Mouse (Mus musculus): ENCODE measurements at regions not wholly inside any gene's neighbourhood (a gene's known extent, or its start where the extent isn't known, plus 50 kb on each side); places are given as distances from the start of the nearest gene placed in this dataset.
A peak's percentile ranks its signal among the peaks of the same experiment; 100 is the strongest.

DNA sequence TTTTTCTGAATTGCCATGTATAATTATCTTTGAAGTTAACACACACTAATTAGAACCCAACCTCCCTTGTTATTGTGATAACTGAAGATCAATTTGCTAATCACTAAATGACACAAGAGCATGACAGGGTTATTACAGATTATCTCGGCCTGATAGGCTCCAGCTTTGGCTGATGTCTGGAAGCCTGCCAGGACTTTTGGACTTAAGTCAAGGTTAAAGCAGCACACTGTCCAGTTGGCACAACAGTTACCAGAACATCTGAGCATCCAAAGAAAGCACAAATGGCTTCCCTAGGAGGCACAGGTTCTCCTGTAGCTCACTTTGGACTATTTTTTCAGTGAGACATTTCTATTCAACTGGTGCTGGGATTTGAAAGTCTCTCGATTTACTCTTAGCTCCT, 475.0 kb upstream of the A730009L09Rik start:
- DNase-seq (ENCODE audit: low spot score), result no peak

DNA sequence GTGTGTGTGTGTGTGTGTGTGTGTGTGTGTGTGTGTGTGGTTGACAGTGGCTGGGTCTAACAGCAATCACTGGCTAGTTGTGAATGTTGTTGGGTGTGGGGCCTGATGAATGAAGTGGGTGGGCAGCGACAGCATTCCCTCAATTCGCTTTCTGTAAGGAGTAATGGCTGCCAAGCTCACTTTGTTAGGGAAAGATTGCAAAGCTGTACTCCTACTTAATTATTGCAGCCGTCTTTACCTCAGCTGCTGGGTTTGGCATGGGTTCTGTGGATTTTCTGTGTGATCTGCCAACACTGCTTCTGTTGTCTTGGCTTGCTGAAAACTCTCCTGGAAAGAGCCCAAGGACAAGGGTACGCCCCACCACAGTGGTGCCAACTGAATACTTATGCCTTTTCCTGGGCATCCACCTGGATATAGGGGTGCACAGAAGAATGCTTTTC, 472.9 kb upstream of the A730009L09Rik start:
- DNase-seq (ENCODE audit: low spot score), result peak; percentile 26

DNA sequence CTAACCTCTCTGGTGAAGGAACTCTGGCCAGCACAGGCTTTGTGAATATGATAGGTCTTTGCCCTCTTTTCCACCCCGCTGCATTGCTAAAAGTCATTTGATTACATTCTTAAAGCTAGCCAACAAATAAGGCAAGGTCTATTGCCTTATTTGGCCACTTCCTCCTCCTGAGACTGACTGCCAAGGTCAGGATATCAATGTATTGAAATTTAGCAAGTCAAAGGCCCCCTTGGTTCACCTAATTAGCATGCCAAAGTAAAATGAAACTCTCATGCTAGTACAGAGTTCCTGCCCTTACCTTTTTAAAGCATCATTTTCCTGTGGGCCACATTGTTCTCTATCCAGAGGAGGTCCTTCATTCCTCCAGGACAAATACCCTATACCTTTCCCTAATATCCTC, 469.6 kb upstream of the A730009L09Rik start:
- DNase-seq (ENCODE audit: low spot score), result no peak
